Mouse (Mus musculus) urinary bladder, postnatal 10 days (tissue): ENCODE measurements around the gene Ptov1.

Experiments used
- DNase-seq: peaks from one replicate; pipeline ENCODE4 v3.0.0; 2022; ENCODE audit warnings: low spot score

Gene Ptov1

GRCm38 (mm10) chr7:44839491-44840191 is 29.9 kb downstream of the Ptov1 start:
- DNase-seq = no peak

GRCm38 (mm10) chr7:44839171-44839490 is 30.5 kb downstream of the Ptov1 start:
- DNase-seq = no peak

GRCm38 (mm10) chr7:44838073-44838472 is 31.5 kb downstream of the Ptov1 start:
- no peak for DNase-seq

- no peak for DNase-seq
These were observed 33.0 kb downstream of the Ptov1 start for GRCm38 (mm10) chr7:44836423-44837053.

- DNase-seq = no peak
These were observed 33.6 kb downstream of the Ptov1 start for GRCm38 (mm10) chr7:44836016-44836404.

- DNase-seq = no peak
These were observed 34.1 kb downstream of the Ptov1 start for GRCm38 (mm10) chr7:44835373-44836015.

GRCm38 (mm10) chr7:44832763-44833162 is 36.8 kb downstream of the Ptov1 start:
- DNase-seq = no peak

- DNase-seq = no peak
These were observed 40.9 kb downstream of the Ptov1 start for GRCm38 (mm10) chr7:44828706-44829105.

- no peak for DNase-seq
These were observed 42.8 kb downstream of the Ptov1 start for GRCm38 (mm10) chr7:44826771-44827170.

- no peak for DNase-seq
These were observed 44.7 kb downstream of the Ptov1 start for GRCm38 (mm10) chr7:44824872-44825271.

GRCm38 (mm10) chr7:44823409-44823808 is 46.2 kb downstream of the Ptov1 start:
- no peak for DNase-seq

- peak; percentile 3 for DNase-seq
These were observed 47.7 kb downstream of the Ptov1 start for GRCm38 (mm10) chr7:44821666-44822448.

- DNase-seq = no peak
These were observed 49.1 kb downstream of the Ptov1 start for GRCm38 (mm10) chr7:44820525-44820924.

GRCm38 (mm10) chr7:44819863-44820262 is 49.7 kb downstream of the Ptov1 start:
- DNase-seq = peak; percentile 5

GRCm38 (mm10) chr7:44819391-44819790 is 50.2 kb downstream of the Ptov1 start:
- no peak for DNase-seq

- peak; percentile 37 for DNase-seq
These were observed 50.8 kb downstream of the Ptov1 start for GRCm38 (mm10) chr7:44818751-44819235.

- no peak for DNase-seq
These were observed 51.4 kb downstream of the Ptov1 start for GRCm38 (mm10) chr7:44818164-44818563.

GRCm38 (mm10) chr7:44817441-44817840 is 52.1 kb downstream of the Ptov1 start:
- no peak for DNase-seq

GRCm38 (mm10) chr7:44816470-44817021 is 53.0 kb downstream of the Ptov1 start, which contains the start of gene Atf5:
Gene Atf5 (minus strand): TSS chr7:44816658.
- no peak for DNase-seq

GRCm38 (mm10) chr7:44815721-44816469 is 53.7 kb downstream of the Ptov1 start, which contains the start of the genes Nup62 and Il4i1:
Gene Nup62 (plus strand): TSS chr7:44816088.
Gene Il4i1 (plus strand): TSS chr7:44816387.
- peak; percentile 96 for DNase-seq

- no peak for DNase-seq
These were observed 54.5 kb downstream of the Ptov1 start for GRCm38 (mm10) chr7:44814952-44815553.
